Mouse (Mus musculus) CH12.LX (cell line): ENCODE data around the gene Mmp27. TPM values are rescaled to one million over a fixed set of nuclear protein-coding genes. Genes with fewer than 3 reads are reported as not detected.

ENCODE experiments used
- DNase-seq: peaks from one replicate; pipeline ENCODE4 v3.0.0-alpha.2; 2013; ENCODE audit errors: extremely low read depth
- H3K27ac ChIP-seq: 2 replicates; pipeline ENCODE4 v1.5.1; 2012; ENCODE audit warnings: low read depth, mild to moderate bottlenecking, control low read depth, moderate library complexity; ENCODE audit not compliant: insufficient read depth
- H3K27me3 ChIP-seq: replicated peaks from 2 replicates; pipeline ENCODE3; 2012; ENCODE audit warnings: inconsistent platforms
- H3K36me3 ChIP-seq, 2 experiments: replicated peaks in 1 of 2; 2 replicates each; pipeline versions ENCODE3 to v1.6.1; 2012; ENCODE audit warnings: inconsistent platforms in 1 of 2, low read length in 1 of 2, mild to moderate bottlenecking in 1 of 2, mixed read lengths in 1 of 2, moderate library complexity in 1 of 2; ENCODE audit not compliant: control insufficient read depth in 1 of 2, insufficient read depth in 1 of 2
- H3K4me1 ChIP-seq, 2 experiments: 2 replicates each; pipeline ENCODE4 v1.6.1; 2012; ENCODE audit warnings: inconsistent platforms in 1 of 2, moderate library complexity in 1 of 2; ENCODE audit not compliant: insufficient read depth in 2 of 2, control insufficient read depth in 1 of 2
- H3K4me2 ChIP-seq: 2 replicates; pipeline ENCODE4 v1.6.1; 2012; ENCODE audit warnings: low read depth, mild to moderate bottlenecking, control low read depth; ENCODE audit not compliant: poor library complexity, insufficient read depth, severe bottlenecking
- H3K4me3 ChIP-seq, 3 experiments: fragments of 150-350 bp in 1 of 3; sonication (generic) in 1 of 3; replicated peaks in 1 of 3; 2 replicates each; pipeline versions ENCODE3 to v1.5.1; 2011 to 2012; ENCODE audit warnings: low read depth in 2 of 3, low read length in 2 of 3, mild to moderate bottlenecking in 2 of 3, moderate library complexity in 2 of 3, control low read depth in 1 of 3, improper control_type of control experiment in 1 of 3, inconsistent platforms in 1 of 3, mixed read lengths in 1 of 3; ENCODE audit not compliant: poor library complexity in 1 of 3
- H3K79me2 ChIP-seq: replicated peaks from 2 replicates; pipeline ENCODE4 v1.6.1; 2012; ENCODE audit warnings: mild to moderate bottlenecking, moderate library complexity; ENCODE audit not compliant: control insufficient read depth, poor library complexity, insufficient read depth, severe bottlenecking; ENCODE audit errors: extremely low read depth
- H3K9ac ChIP-seq: 2 replicates; pipeline ENCODE4 v1.6.1; 2012; ENCODE audit warnings: low read depth, mild to moderate bottlenecking, control low read depth, moderate library complexity; ENCODE audit not compliant: insufficient read depth
- H3K9me3 ChIP-seq: replicated peaks from 2 replicates; pipeline ENCODE3; 2012; ENCODE audit warnings: low read length, inconsistent platforms, mixed read lengths
- BHLHE40 ChIP-seq: IDR thresholded peaks from 2 replicates; pipeline ENCODE4 v1.6.1; 2011; ENCODE audit warnings: mild to moderate bottlenecking, low read depth, low read length, improper control_type of control experiment
- CTCF ChIP-seq, 2 experiments: IDR thresholded peaks in 1 of 2; conservative IDR thresholded peaks in 1 of 2; 2 replicates each; pipeline ENCODE4 v1.5.1; 2011 to 2012; ENCODE audit warnings: low read depth in 2 of 2, low read length in 2 of 2, improper control_type of control experiment in 1 of 2, inconsistent platforms in 1 of 2, mild to moderate bottlenecking in 1 of 2, moderate library complexity in 1 of 2
- E2F4 ChIP-seq: IDR thresholded peaks from 2 replicates; pipeline ENCODE4 v1.6.1; 2011; ENCODE audit warnings: low read depth, low read length, improper control_type of control experiment; ENCODE audit not compliant: insufficient replicate concordance
- EP300 ChIP-seq: IDR thresholded peaks from 2 replicates; pipeline ENCODE4 v1.6.1; 2011; ENCODE audit warnings: low read length, improper control_type of control experiment
- GABPA ChIP-seq: IDR thresholded peaks from 2 replicates; pipeline ENCODE4 v1.6.1; 2012; ENCODE audit warnings: low read depth, low read length, improper control_type of control experiment, inconsistent platforms; ENCODE audit not compliant: insufficient replicate concordance
- HCFC1 ChIP-seq: IDR thresholded peaks from 2 replicates; pipeline ENCODE4 v1.6.1; 2012; ENCODE audit warnings: low read depth, mild to moderate bottlenecking, inconsistent platforms, low read length, improper control_type of control experiment
- JUN ChIP-seq: IDR thresholded peaks from 2 replicates; pipeline ENCODE4 v1.6.1; 2011; ENCODE audit warnings: low read depth, mild to moderate bottlenecking, low read length, improper control_type of control experiment, moderate library complexity; ENCODE audit not compliant: insufficient read depth
- JUND ChIP-seq: conservative IDR thresholded peaks from 2 replicates; pipeline ENCODE4 v1.6.1; 2011; ENCODE audit warnings: low read depth, low read length, improper control_type of control experiment
- MAFK ChIP-seq: IDR thresholded peaks from 2 replicates; pipeline ENCODE4 v1.6.1; 2011; ENCODE audit warnings: low read length, improper control_type of control experiment; ENCODE audit not compliant: insufficient replicate concordance
- MAZ ChIP-seq: IDR thresholded peaks from 2 replicates; pipeline ENCODE4 v1.6.1; 2012; ENCODE audit warnings: low read depth, mild to moderate bottlenecking, inconsistent platforms, low read length, improper control_type of control experiment, moderate library complexity
- MEF2A ChIP-seq: IDR thresholded peaks from 2 replicates; pipeline ENCODE4 v1.6.1; 2014; ENCODE audit warnings: low read depth, mild to moderate bottlenecking, inconsistent platforms, low read length, improper control_type of control experiment, borderline replicate concordance
- MXI1 ChIP-seq: IDR thresholded peaks from 2 replicates; pipeline ENCODE4 v1.6.1; 2011; ENCODE audit warnings: mild to moderate bottlenecking, low read depth, low read length, improper control_type of control experiment
- MYC ChIP-seq: IDR thresholded peaks from 2 replicates; pipeline ENCODE4 v1.6.1; 2011; ENCODE audit warnings: low read depth, mild to moderate bottlenecking, improper control_type of control experiment, low read length
- NELFE ChIP-seq: IDR thresholded peaks from 2 replicates; pipeline ENCODE4 v1.6.1; 2011; ENCODE audit warnings: low read depth, low read length, improper control_type of control experiment
- NRF1 ChIP-seq: IDR thresholded peaks from 2 replicates; pipeline ENCODE4 v1.6.1; 2014; ENCODE audit warnings: low read depth, mild to moderate bottlenecking, inconsistent platforms, low read length, improper control_type of control experiment, moderate library complexity
- PAX5 ChIP-seq: IDR thresholded peaks from 2 replicates; pipeline ENCODE4 v1.6.1; 2012; ENCODE audit warnings: low read length, inconsistent platforms, mixed read lengths
- POLR2A ChIP-seq: IDR thresholded peaks from 2 replicates; pipeline ENCODE4 v1.6.1; 2011; ENCODE audit warnings: low read depth, mild to moderate bottlenecking, improper control_type of control experiment, low read length
- POLR2AphosphoS2 ChIP-seq: IDR thresholded peaks from 2 replicates; pipeline ENCODE4 v1.6.1; 2011; ENCODE audit warnings: low read depth, low read length, improper control_type of control experiment
- TBP ChIP-seq: conservative IDR thresholded peaks from 2 replicates; pipeline ENCODE4 v1.6.1; 2011; ENCODE audit warnings: low read depth, low read length, improper control_type of control experiment
- TCF12 ChIP-seq: IDR thresholded peaks from 2 replicates; pipeline ENCODE4 v1.6.1; 2014; ENCODE audit warnings: low read depth, mild to moderate bottlenecking, inconsistent platforms, low read length, improper control_type of control experiment
- UBTF ChIP-seq: IDR thresholded peaks from 2 replicates; pipeline ENCODE4 v1.6.1; 2012; ENCODE audit warnings: low read depth, mild to moderate bottlenecking, inconsistent platforms, low read length, improper control_type of control experiment, moderate library complexity
- USF1 ChIP-seq: IDR thresholded peaks from 2 replicates; pipeline ENCODE4 v1.6.1; 2014; ENCODE audit warnings: low read depth, mild to moderate bottlenecking, inconsistent platforms, low read length, improper control_type of control experiment
- ZMIZ1 ChIP-seq: IDR thresholded peaks from 2 replicates; pipeline ENCODE4 v1.6.1; 2012; ENCODE audit warnings: low read depth, mild to moderate bottlenecking, inconsistent platforms, low read length, improper control_type of control experiment
- dilution Hi-C: fragments of 300-500 bp; cut with MboI; formaldehyde crosslinking; loops from 2 replicates; pipeline ENCODE4 v1.14.3; 2020; ENCODE audit warnings: low sequenced_read_pairs; ENCODE audit not compliant: extremely low pct_unique_long_range_greater_than_20kb, extremely low pct_ligation_motif_present
- in situ Hi-C: fragments of 300-500 bp; cut with MboI; formaldehyde crosslinking; loops from 3 replicates; pipeline ENCODE4 v1.14.3; 2019; ENCODE audit warnings: low sequenced_read_pairs, low pct_ligation_motif_present, low pct_unique_long_range_greater_than_20kb, mixed read lengths
- polyA plus RNA-seq: library from polyadenylated mRNA; unstranded; fragments of >175 nt; gene quantifications from 2 replicates; pipeline ENCODE4 v1.2.1, GENCODE M21; 2012; ENCODE audit warnings: low read depth; ENCODE audit not compliant: insufficient read length
- total RNA-seq, 2 experiments: library from RNA; depleted of rRNA; stranded (reverse); fragments of 300-350 nt in 1 of 2; fragments of >200 nt in 1 of 2; gene quantifications; 2 replicates each; pipeline ENCODE4 v1.2.3; 2012 to 2014

The Mmp27 gene
- total RNA-seq (2012; rRNA removed) (not detected in 2 replicates), total RNA-seq (2014; rRNA removed) (not detected in 2 replicates), polyA plus RNA-seq (not detected in 2 replicates)

DNA sequence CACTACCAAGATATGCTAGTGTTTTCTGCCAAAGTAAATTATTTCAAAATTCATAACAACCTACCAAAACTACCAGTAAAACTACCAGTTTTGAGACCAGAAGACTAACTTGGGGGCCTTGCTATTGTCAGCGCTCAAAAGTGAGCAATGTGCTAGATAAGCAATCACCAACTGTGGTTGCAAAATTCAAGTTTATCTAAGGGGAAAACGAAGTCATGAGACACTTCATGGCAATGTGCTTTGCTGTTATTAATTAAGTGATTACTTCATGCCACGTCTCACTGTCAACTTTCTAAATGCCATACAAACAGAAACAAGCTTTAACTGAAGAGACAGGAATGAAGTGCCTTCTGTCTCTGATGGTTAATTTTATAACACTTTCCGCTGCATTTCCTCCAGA lies at the start of gene Mmp27:
Mmp27 (plus strand) TSS at position 235 of the 400 bp plus-strand sequence.
- in situ Hi-C loops (no loop called here), dilution Hi-C loops (no loop called here)
- no peaks in the 10 kb centered on the region for H3K79me2 ChIP-seq
- no peak for DNase-seq
- H3K9me3 ChIP-seq = no peaks in the 10 kb centered on the region
- H3K4me1 ChIP-seq = peaks cover 7 to 23% of the 10 kb centered on the region in 2 experiments
- H3K27me3 ChIP-seq = no peaks in the 10 kb centered on the region
- TF ChIP-seq BHLHE40 (no peak), NRF1 (no peak), TBP (no peak), MYC (no peak), MXI1 (no peak), UBTF (no peak), HCFC1 (no peak), MAZ (no peak), E2F4 (no peak), JUND (no peak), USF1 (no peak), POLR2AphosphoS2 (no peak), POLR2A (no peak), EP300 (no peak)
- H3K4me3 ChIP-seq = no peak within 1 kb of the TSS
- no peaks in the 10 kb centered on the region for H3K36me3 ChIP-seq
- no peak within 1 kb of the TSS for H3K27ac ChIP-seq
- no peak within 1 kb of the TSS for H3K4me2 ChIP-seq
- H3K9ac ChIP-seq = no peak within 1 kb of the TSS

DNA sequence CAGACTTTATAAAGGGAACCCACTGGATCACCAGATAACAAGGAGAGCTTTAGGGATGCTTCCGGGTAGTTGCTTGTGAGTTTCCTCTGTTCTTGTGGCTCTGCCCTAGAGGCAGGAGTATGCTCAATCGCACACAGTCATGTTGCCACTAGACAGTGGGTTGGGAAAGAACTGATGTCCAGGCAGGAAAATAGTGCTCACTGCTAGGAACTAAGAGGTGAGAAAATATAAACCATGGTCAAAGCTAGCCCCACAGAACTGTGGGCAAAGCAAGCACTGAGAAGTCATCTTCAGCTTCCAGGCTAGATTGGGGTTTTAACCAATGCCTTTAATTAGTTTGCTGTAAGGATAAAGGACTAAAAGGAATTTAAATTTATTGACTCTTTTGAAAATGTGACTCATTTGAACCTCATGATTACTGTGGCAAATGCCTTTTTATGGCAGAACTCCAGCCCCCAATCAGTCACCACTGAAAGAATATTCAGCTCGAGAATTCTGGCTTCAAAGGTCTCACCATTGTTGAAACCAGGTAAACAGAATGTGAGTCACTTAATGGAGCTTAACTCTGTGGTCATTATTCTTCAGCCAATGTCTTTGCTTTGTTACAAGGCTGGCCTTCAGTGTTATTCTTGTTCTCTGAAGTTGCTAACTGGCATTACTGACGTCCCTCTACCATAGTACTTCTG lies 44.8 kb upstream of the Mmp27 start:
- no peak for DNase-seq
- no peaks in the 10 kb centered on the region for H3K4me1 ChIP-seq
- dilution Hi-C loops = no loop called here

More for the DNA sequence above, 44.8 kb upstream of the Mmp27 start:
- Histone ChIP-seq H3K9me3 (no peaks in the 10 kb centered on the region), H3K79me2 (no peaks in the 10 kb centered on the region)
- TF ChIP-seq NELFE = no peak
- TF ChIP-seq GABPA = no peak
- no peak for TF ChIP-seq JUND
- no peak for TF ChIP-seq POLR2A
- no peak for TF ChIP-seq ZMIZ1
- no peak for TF ChIP-seq UBTF
- no peak for TF ChIP-seq MAZ
- no peak for TF ChIP-seq TCF12
- TF ChIP-seq JUN = no peak
- no peak for TF ChIP-seq HCFC1
- no peak for TF ChIP-seq MEF2A
- TF ChIP-seq NRF1 = no peak
- no peak for TF ChIP-seq PAX5
- TF ChIP-seq MAFK = no peak
- no peak for TF ChIP-seq EP300
- no peak for TF ChIP-seq CTCF (conservative IDR thresholded peaks at IDR 0.05 in 1 of 2, IDR thresholded peaks at IDR 0.05 in 1 of 2; ENCODE audit: low read depth in 2 of 2, low read length in 2 of 2)
- TF ChIP-seq, all 38 proteins: peak for 0
- in situ Hi-C loops = no loop called here
- Histone ChIP-seq H3K27ac (no peak overlapping the region), H3K4me2 (no peak overlapping the region), H3K27me3 (no peaks in the 10 kb centered on the region), H3K9ac (no peak overlapping the region), H3K36me3 (no peaks in the 10 kb centered on the region), H3K4me3 (no peak overlapping the region)
